Comparison of ENCODE assay signal across 1 mouse cellular context in the genomic region with DNA sequence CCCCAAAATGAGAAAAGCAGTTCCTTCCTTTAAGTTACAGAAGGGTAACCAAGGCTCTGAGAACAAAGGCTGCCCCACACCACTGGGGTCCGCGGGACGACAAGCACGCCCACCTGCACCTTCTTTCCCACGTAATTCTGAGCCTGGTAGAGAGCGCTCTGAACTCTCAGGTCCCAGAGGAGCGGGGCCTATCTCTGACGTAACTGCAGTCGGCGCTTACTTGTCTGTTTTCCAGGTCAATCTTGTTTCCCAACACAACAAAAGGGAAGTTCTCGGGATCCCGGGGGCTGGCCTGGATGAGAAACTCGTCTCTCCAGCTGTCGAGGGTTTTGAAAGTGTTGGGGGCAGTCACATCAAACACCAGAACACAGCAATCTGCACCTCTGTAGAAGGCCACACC. TPM values are rescaled to one million over a fixed set of nuclear protein-coding genes. Genes with fewer than 3 reads are reported as not detected.
"Had no signal": no experiment of that assay in that cellular context is flagged by ENCODE, and none has a peak within 500 bp of the region (broad histone marks: within the 10 kb centered on the region; RNA-seq: fewer than 3 reads in every experiment).

No protein-coding gene starts in this region.

RNA-seq across cellular contexts. Expression of gene H1fx, which starts 23.3 kb away (rescaled TPM):
- polyA plus RNA-seq: inflammation-experienced regulatory T-cells, adult 6 months had no signal
